Mouse (Mus musculus) hindbrain, embryonic 12.5 days (tissue): ENCODE data around the gene Gm49333. TPM values are rescaled to one million over a fixed set of nuclear protein-coding genes. Genes with fewer than 3 reads are reported as not detected.

Experiments
- ATAC-seq: fragments of 200-750 bp; cut with Nextera tagmentation; 2 replicates; pipeline ENCODE4 v1.8.0; 2017; ENCODE audit warnings: moderate TSS enrichment; ENCODE audit not compliant: low FRiP score
- H3K27ac ChIP-seq: fragments of 300-500 bp; sonication (generic); 2 replicates; pipeline ENCODE4 v1.5.1; 2016; ENCODE audit warnings: mild to moderate bottlenecking
- H3K27me3 ChIP-seq: fragments of 300-500 bp; sonication (generic); 2 replicates; pipeline ENCODE4 v1.6.1; 2016; ENCODE audit warnings: mild to moderate bottlenecking
- H3K36me3 ChIP-seq: fragments of 300-500 bp; sonication (generic); 2 replicates; pipeline ENCODE4 v1.6.1; 2016; ENCODE audit warnings: mild to moderate bottlenecking
- H3K4me1 ChIP-seq: fragments of 300-500 bp; sonication (generic); 2 replicates; pipeline ENCODE4 v1.6.1; 2016
- H3K4me2 ChIP-seq: fragments of 300-500 bp; sonication (generic); replicated peaks from 2 replicates; pipeline ENCODE4 v1.6.1; 2016; ENCODE audit warnings: mild to moderate bottlenecking
- H3K4me3 ChIP-seq: fragments of 300-500 bp; sonication (generic); 2 replicates; pipeline ENCODE4 v1.5.1; 2016; ENCODE audit warnings: mild to moderate bottlenecking
- H3K9ac ChIP-seq: fragments of 300-500 bp; sonication (generic); 2 replicates; pipeline ENCODE4 v1.6.1; 2016; ENCODE audit warnings: mild to moderate bottlenecking, moderate library complexity
- H3K9me3 ChIP-seq: fragments of 300-500 bp; sonication (generic); replicated peaks from 2 replicates; pipeline ENCODE4 v1.6.1; 2016; ENCODE audit warnings: mild to moderate bottlenecking
- WGBS: fragments of 180-500 bp; shearing (Covaris S2); methylation state at CpG from one replicate; pipeline ENCODE4 v1.1.7; 2016; 5-methylcytosine and 5-hydroxymethylcytosine counted together
- polyA plus RNA-seq: library from polyadenylated mRNA; unstranded; fragments of >200 nt; fragmentation: Nextera tagmentation; extraction: Ambion mirVana; gene quantifications from 2 replicates; pipeline ENCODE4 v1.2.1, GENCODE M21; 2016

Gm49333 gene
- polyA plus RNA-seq, 1 experiment from 2014 or later: not detected

GRCm38 (mm10) chr16:20673706-20674303 is 62.4 kb downstream of the Gm49333 start:
- H3K9me3 ChIP-seq: no peaks in the 10 kb centered on the region
- no peaks in the 10 kb centered on the region for H3K27me3 ChIP-seq
- H3K4me3 ChIP-seq: peak overlapping the region; percentile 86
- WGBS: 11% methylated on average over 14 of the region's 14 CpGs
- peak overlapping the region; percentile 99 for H3K9ac ChIP-seq
- ATAC-seq: no peak
- H3K4me2 ChIP-seq: peak overlapping the region; percentile 98
- H3K36me3 ChIP-seq: peaks cover 36% of the 10 kb centered on the region
- peaks cover 19% of the 10 kb centered on the region for H3K4me1 ChIP-seq
- H3K27ac ChIP-seq: peak overlapping the region; percentile 97; the same call in 1 of the 2 replicates

GRCm38 (mm10) chr16:20675213-20675612 is 63.8 kb downstream of the Gm49333 start:
- no peak for ATAC-seq
- no peaks in the 10 kb centered on the region for H3K27me3 ChIP-seq
- WGBS: 87% methylated on average over 6 of the region's 6 CpGs
- H3K9ac ChIP-seq: 0 out of 2 replicates have a peak overlapping the region, but pooled peaks have one; percentile 8
- H3K4me1 ChIP-seq: peaks cover 19% of the 10 kb centered on the region
- 0 out of 2 replicates have a peak overlapping the region, but pooled peaks have one; percentile 98 for H3K4me2 ChIP-seq
- H3K36me3 ChIP-seq: peaks cover 50% of the 10 kb centered on the region
- H3K27ac ChIP-seq: no peak overlapping the region
- no peak overlapping the region for H3K4me3 ChIP-seq
- H3K9me3 ChIP-seq: no peaks in the 10 kb centered on the region

GRCm38 (mm10) chr16:20676702-20677101 is 65.3 kb downstream of the Gm49333 start:
- Histone ChIP-seq H3K4me3 (no peak overlapping the region), H3K9ac (no peak overlapping the region), H3K9me3 (no peaks in the 10 kb centered on the region), H3K27me3 (no peaks in the 10 kb centered on the region), H3K27ac (no peak overlapping the region), H3K36me3 (peaks cover 65% of the 10 kb centered on the region), H3K4me2 (no peak overlapping the region), H3K4me1 (peaks cover 19% of the 10 kb centered on the region)
- WGBS: 93% methylated on average over 4 of the region's 4 CpGs
- ATAC-seq: no peak

DNA sequence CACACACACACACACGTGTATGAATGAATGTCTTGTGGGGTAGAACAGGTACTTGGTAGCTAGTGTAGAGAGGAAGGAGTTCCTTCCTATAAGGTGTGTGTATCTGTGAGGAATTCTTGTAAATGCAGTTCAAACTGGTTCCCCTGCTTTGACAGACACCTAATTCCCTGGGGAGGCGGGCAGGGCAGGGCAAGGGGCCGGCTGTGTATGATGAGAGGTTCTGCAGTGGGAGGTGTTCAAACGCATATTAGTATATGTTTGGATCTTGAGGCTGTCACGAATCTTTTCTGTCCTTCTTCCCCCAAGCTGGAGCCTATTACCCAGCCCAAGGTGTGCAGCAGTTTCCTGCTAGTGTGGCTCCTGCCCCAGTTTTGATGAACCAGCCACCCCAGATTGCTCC is 66.0 kb downstream of the Gm49333 start:
- Histone ChIP-seq H3K27ac (no peak overlapping the region), H3K9me3 (no peaks in the 10 kb centered on the region), H3K4me2 (no peak overlapping the region), H3K4me3 (no peak overlapping the region), H3K4me1 (peaks cover 19% of the 10 kb centered on the region), H3K36me3 (peaks cover 72% of the 10 kb centered on the region), H3K27me3 (no peaks in the 10 kb centered on the region), H3K9ac (no peak overlapping the region)
- whole genome bisulfite sequencing: 75% methylated on average over 5 of the region's 5 CpGs
- no peak for ATAC-seq

DNA sequence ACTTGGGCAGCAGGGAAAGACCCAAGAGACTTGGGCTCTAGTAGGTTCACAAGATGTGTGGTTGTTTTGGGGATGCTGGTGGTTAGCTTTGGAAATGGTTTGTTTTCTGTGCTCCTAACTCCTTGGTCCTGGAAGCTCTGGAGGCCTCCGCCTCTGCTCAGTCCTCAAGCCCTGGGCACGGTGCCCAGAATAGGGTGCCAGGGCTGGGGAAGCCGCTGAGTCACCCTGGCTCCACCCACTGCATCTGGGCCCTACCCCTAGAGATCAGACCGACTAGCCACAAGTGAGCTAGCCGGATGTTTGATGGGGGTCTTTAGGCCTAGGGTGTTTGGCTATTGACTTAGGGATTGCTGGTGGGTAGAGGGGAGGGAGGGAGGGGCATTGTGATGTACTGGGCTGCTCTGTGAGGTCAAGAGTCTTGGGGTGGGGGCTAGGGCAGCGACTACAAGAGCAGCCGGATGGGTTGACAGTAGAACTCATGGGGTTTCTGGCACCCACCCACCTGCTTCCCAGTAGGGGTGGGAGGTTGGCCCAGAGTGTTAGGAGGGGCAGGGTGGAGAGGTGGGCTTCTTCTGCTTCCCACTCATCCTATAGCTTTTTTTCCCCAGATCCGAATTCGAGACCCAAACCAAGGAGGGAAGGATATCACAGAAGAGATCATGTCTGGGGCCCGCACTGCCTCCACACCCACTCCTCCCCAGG is 66.7 kb downstream of the Gm49333 start:
- H3K27me3 ChIP-seq: no peaks in the 10 kb centered on the region
- 80% methylated on average over 9 of the region's 10 CpGs for WGBS
- H3K4me2 ChIP-seq: no peak overlapping the region
- no peak overlapping the region for H3K9ac ChIP-seq
- no peaks in the 10 kb centered on the region for H3K9me3 ChIP-seq
- ATAC-seq: no peak
- peaks cover 19% of the 10 kb centered on the region for H3K4me1 ChIP-seq
- H3K36me3 ChIP-seq: peaks cover 79% of the 10 kb centered on the region
- H3K4me3 ChIP-seq: no peak overlapping the region
- H3K27ac ChIP-seq: no peak overlapping the region

DNA sequence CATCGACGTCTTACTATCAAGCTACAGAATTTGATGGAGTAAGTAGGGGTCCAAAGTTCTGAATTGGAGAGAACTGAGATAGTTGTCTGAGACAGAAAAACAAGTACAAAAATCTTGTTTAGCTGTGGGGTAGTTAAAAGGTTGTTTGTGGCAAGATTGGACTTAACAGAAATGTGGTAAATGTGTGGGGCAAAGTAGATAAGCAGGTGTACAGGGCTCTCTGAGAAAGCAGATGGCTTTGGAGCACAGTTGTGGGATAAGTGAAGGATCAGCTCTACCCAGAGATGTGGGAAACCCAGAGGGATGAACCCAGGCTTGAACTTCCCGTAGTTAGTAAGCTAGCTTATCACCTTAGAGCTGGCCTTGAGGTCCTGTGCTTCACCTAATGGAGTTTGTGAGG is 79.4 kb downstream of the Gm49333 start:
- Histone ChIP-seq H3K27me3 (no peaks in the 10 kb centered on the region), H3K9ac (no peak overlapping the region), H3K27ac (no peak overlapping the region), H3K4me3 (no peak overlapping the region), H3K36me3 (peaks cover 60% of the 10 kb centered on the region), H3K9me3 (no peaks in the 10 kb centered on the region), H3K4me2 (no peak overlapping the region), H3K4me1 (peaks cover 31% of the 10 kb centered on the region)
- no peak for ATAC-seq
- 93% methylated on average over 3 of the region's 3 CpGs for WGBS

DNA sequence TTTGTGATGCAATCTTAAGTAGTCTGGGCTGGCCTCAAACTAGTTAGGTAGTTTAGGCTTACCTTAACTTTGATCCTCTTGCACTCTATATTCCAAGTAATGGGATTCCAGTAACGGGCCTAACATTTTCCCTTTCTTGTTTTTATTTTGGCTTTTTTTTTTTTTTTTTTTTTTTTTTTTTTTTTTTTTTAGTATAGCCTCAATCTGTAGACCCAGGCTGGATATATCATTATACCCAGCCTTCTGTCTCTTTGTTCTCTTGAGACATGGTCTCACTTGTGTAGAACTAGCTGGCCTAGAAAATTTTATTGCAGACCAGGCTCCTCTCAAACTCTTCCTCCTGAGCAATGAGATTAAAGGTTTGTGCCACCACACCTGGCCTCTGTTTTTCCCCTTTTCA is 80.2 kb downstream of the Gm49333 start:
- Histone ChIP-seq H3K27me3 (no peaks in the 10 kb centered on the region), H3K4me2 (no peak overlapping the region), H3K36me3 (peaks cover 52% of the 10 kb centered on the region), H3K27ac (no peak overlapping the region), H3K9ac (no peak overlapping the region), H3K4me3 (no peak overlapping the region), H3K9me3 (no peaks in the 10 kb centered on the region), H3K4me1 (peaks cover 39% of the 10 kb centered on the region)
- ATAC-seq: no peak
- 81% methylated on average over 1 of the region's 1 CpGs for WGBS

GRCm38 (mm10) chr16:20692241-20692965 is 81.0 kb downstream of the Gm49333 start:
- Histone ChIP-seq H3K27me3 (no peaks in the 10 kb centered on the region), H3K4me1 (peaks cover 42% of the 10 kb centered on the region), H3K36me3 (peaks cover 44% of the 10 kb centered on the region), H3K4me2 (peak overlapping the region; percentile 77), H3K4me3 (peak overlapping the region; percentile 61; the same call in 1 of the 2 replicates), H3K9ac (0 out of 2 replicates have a peak overlapping the region, but pooled peaks have one; percentile 25), H3K27ac (peak overlapping the region; percentile 94), H3K9me3 (no peaks in the 10 kb centered on the region)
- ATAC-seq: 0 out of 2 replicates have a peak, but pooled peaks have one; percentile 0
- WGBS: 35% methylated on average over 16 of the region's 16 CpGs

DNA sequence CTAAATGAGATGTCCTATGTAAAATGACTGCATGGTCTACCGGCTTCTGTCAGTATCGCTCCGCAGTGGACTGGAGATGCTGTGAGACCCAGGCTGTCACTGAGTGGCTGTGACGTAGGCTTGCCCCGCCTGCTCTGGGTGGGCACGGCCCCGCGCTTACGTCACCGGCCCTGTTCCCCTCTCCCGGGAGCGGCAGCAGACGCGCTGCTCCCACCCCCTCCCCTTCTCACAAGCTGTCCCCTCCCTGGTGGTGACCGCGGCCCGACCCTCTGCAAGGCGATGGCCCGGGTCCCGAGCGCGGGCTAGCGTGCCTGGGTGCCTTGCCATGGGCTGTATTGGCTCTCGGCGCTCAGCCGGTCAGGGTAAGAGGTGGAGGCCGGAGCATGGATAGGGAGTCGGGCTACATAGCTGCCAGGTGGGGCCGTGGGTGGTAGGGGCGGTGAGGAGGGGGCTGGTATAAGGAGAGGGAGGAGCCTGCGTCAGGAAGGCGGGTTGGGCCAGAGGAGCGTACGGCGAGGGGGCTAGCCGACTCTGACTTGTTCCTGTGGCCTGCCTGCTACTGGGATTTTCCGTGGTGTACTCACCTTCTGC is 81.8 kb downstream of the Gm49333 start, which contains the start of gene Fam131a:
TSS of gene Fam131a (plus strand) at position 131 of the 591 bp plus-strand sequence.
- under 1% methylated on average over 36 of the region's 37 CpGs for WGBS

DNA sequence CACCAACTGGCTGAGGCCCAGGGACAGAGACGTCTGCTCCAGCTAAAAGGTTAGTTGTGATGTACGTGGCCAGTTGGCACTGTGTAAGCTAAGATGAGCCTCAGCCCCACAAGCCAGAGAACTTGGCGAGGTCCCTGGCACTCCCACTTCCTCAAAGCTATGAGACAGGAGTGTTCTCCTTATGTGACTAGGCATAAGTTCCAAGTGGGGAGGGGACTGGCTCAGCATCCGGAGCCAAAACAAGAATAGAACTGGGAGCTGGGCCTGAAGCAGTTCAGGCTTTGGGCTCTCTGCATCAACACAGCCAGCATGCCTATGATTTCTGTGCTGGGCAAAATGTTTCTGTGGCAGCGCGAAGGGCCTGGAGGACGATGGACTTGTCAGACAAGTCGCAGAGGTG is 83.4 kb downstream of the Gm49333 start:
- Histone ChIP-seq H3K4me2 (0 out of 2 replicates have a peak overlapping the region, but pooled peaks have one; percentile 74), H3K27me3 (no peaks in the 10 kb centered on the region), H3K27ac (no peak overlapping the region), H3K9ac (no peak overlapping the region), H3K36me3 (peaks cover 30% of the 10 kb centered on the region), H3K4me1 (peaks cover 42% of the 10 kb centered on the region), H3K9me3 (no peaks in the 10 kb centered on the region), H3K4me3 (no peak overlapping the region)
- WGBS: 66% methylated on average over 8 of the region's 8 CpGs
- ATAC-seq: no peak

More for the DNA sequence above, 81.8 kb downstream of the Gm49333 start, which contains the start of gene Fam131a:
- peaks cover 42% of the 10 kb centered on the region for H3K4me1 ChIP-seq
- peak within 1 kb of the TSS; percentile 67 for H3K9ac ChIP-seq
- peak within 1 kb of the TSS; percentile 61 for H3K4me3 ChIP-seq
- H3K9me3 ChIP-seq: no peaks in the 10 kb centered on the region
- no peaks in the 10 kb centered on the region for H3K27me3 ChIP-seq
- peak; percentile 95 for ATAC-seq
- peaks cover 37% of the 10 kb centered on the region for H3K36me3 ChIP-seq
- H3K4me2 ChIP-seq: peak within 1 kb of the TSS; percentile 77
- H3K27ac ChIP-seq: peak within 1 kb of the TSS; percentile 94
